Mouse (Mus musculus): ENCODE measurements at regions not wholly inside any gene's neighbourhood (a gene's known extent, or its start where the extent isn't known, plus 50 kb on each side); places are given as distances from the start of the nearest gene placed in this dataset.

GRCm38 (mm10) chr1:81516575-81517210 lies 439.9 kb downstream of the Nyap2 start:
- DNase-seq (ENCODE audit: low spot score in 2 of 2) = no peak

GRCm38 (mm10) chr1:81520420-81521273 lies 443.9 kb downstream of the Nyap2 start:
- DNase-seq (ENCODE audit: low spot score in 2 of 2) = no peak

- DNase-seq (ENCODE audit: low spot score in 2 of 2) = no peak
Observed at GRCm38 (mm10) chr1:81522929-81523328, 446.2 kb downstream of the Nyap2 start.

- no peak for DNase-seq (ENCODE audit: low spot score in 2 of 2)
Observed at GRCm38 (mm10) chr1:81525821-81526220, 449.1 kb downstream of the Nyap2 start.

GRCm38 (mm10) chr1:81537836-81538235 lies 461.1 kb downstream of the Nyap2 start:
- DNase-seq (ENCODE audit: low spot score in 2 of 2) = no peak

GRCm38 (mm10) chr1:81539591-81540311 lies 463.0 kb downstream of the Nyap2 start:
- DNase-seq (ENCODE audit: low spot score in 2 of 2) = no peak

- no peak for DNase-seq (ENCODE audit: low spot score in 2 of 2)
Observed at GRCm38 (mm10) chr1:81548906-81549305, 472.2 kb downstream of the Nyap2 start.

GRCm38 (mm10) chr1:81549706-81550105 lies 473.0 kb downstream of the Nyap2 start:
- no peak for DNase-seq (ENCODE audit: low spot score in 2 of 2)

GRCm38 (mm10) chr1:81552731-81553130 lies 476.0 kb downstream of the Nyap2 start:
- DNase-seq (ENCODE audit: low spot score in 2 of 2) = no peak

- DNase-seq (ENCODE audit: low spot score in 2 of 2) = no peak
Observed at GRCm38 (mm10) chr1:81576965-81577664, 500.4 kb downstream of the Nyap2 start.

- no peak for DNase-seq (ENCODE audit: low spot score in 2 of 2)
Observed at GRCm38 (mm10) chr1:81577665-81578201, 501.0 kb downstream of the Nyap2 start.

GRCm38 (mm10) chr1:81581208-81581607 lies 504.5 kb downstream of the Nyap2 start:
- no peak for DNase-seq (ENCODE audit: low spot score in 2 of 2)

- DNase-seq (ENCODE audit: low spot score in 2 of 2) = no peak
Observed at GRCm38 (mm10) chr1:81587780-81588307, 511.1 kb downstream of the Nyap2 start.

GRCm38 (mm10) chr1:81591623-81592022 lies 514.9 kb downstream of the Nyap2 start:
- no peak for DNase-seq (ENCODE audit: low spot score in 2 of 2)

- DNase-seq (ENCODE audit: low spot score in 2 of 2) = peak; percentile 33 to 46
Observed at GRCm38 (mm10) chr1:81593280-81594182, 516.8 kb downstream of the Nyap2 start.

GRCm38 (mm10) chr1:81594183-81594515 lies 517.4 kb downstream of the Nyap2 start:
- no peak for DNase-seq (ENCODE audit: low spot score in 2 of 2)

- DNase-seq (ENCODE audit: low spot score in 2 of 2) = no peak
Observed at GRCm38 (mm10) chr1:81594606-81595005, 517.9 kb downstream of the Nyap2 start.

GRCm38 (mm10) chr1:81608772-81609171 lies 532.0 kb downstream of the Nyap2 start:
- no peak for DNase-seq (ENCODE audit: low spot score in 2 of 2)

GRCm38 (mm10) chr1:81618880-81619279 lies 542.1 kb downstream of the Nyap2 start:
- no peak for DNase-seq (ENCODE audit: low spot score in 2 of 2)

GRCm38 (mm10) chr1:81624141-81624540 lies 547.4 kb downstream of the Nyap2 start:
- no peak for DNase-seq (ENCODE audit: low spot score in 2 of 2)

Data from frontal cortex, postnatal 14 days (tissue).